Mouse (Mus musculus) G1E (cell line): ENCODE results near the gene Maml3.

ENCODE experiments used
- CTCF ChIP-seq: IDR thresholded peaks from 2 replicates; pipeline ENCODE4 v1.5.1; 2012; ENCODE audit warnings: low read depth, low read length, inconsistent platforms, mixed read lengths
- GATA1 ChIP-seq: IDR thresholded peaks from 2 replicates; pipeline ENCODE4 v1.6.1; 2012; ENCODE audit warnings: borderline replicate concordance, low read length, inconsistent platforms, mixed read lengths
- GATA2 ChIP-seq: IDR thresholded peaks from 2 replicates; pipeline ENCODE4 v1.6.1; 2012; ENCODE audit warnings: low read depth, low read length, inconsistent platforms, borderline replicate concordance
- TAL1 ChIP-seq: conservative IDR thresholded peaks from 2 replicates; pipeline ENCODE4 v1.6.1; 2012; ENCODE audit warnings: low read depth, low read length, inconsistent platforms, mixed read lengths

GRCm38 (mm10) chr3:51847262-51847661 is 257.6 kb downstream of the Maml3 start:
- TF ChIP-seq CTCF (no peak), TAL1 (no peak), GATA1 (no peak), GATA2 (no peak)
